Mouse (Mus musculus) midbrain, postnatal 0 days (tissue): ENCODE data around the gene Catip. TPM values are rescaled to one million over a fixed set of nuclear protein-coding genes. Genes with fewer than 3 reads are reported as not detected.
"Not testable (repeated sequence)": the region's sequence is repeated elsewhere in the genome, so short reads cannot be mapped to it uniquely, and the experiment has no call there.

Source experiments
- ATAC-seq: fragments of 200-750 bp; cut with Nextera tagmentation; 2 replicates; pipeline ENCODE4 v1.8.0; 2017; ENCODE audit warnings: moderate number of reproducible peaks, mild to moderate bottlenecking, moderate TSS enrichment, moderate library complexity; ENCODE audit not compliant: low FRiP score
- DNase-seq: peaks from one replicate; pipeline ENCODE4 v3.0.0-alpha.2; 2015; ENCODE audit warnings: low spot score
- H3K27ac ChIP-seq: fragments of 300-500 bp; sonication (generic); 2 replicates; pipeline ENCODE4 v1.5.1; 2014; ENCODE audit warnings: low read depth, mild to moderate bottlenecking, low read length, mixed read lengths
- H3K27me3 ChIP-seq: fragments of 300-500 bp; sonication (generic); 2 replicates; pipeline ENCODE4 v1.6.1; 2014; ENCODE audit warnings: low read length, control low read depth, mixed read lengths; ENCODE audit not compliant: insufficient read depth
- H3K36me3 ChIP-seq: fragments of 300-500 bp; sonication (generic); 2 replicates; pipeline ENCODE4 v1.6.1; 2014; ENCODE audit warnings: low read length, control low read depth, mixed read lengths; ENCODE audit not compliant: insufficient read depth
- H3K4me1 ChIP-seq: fragments of 300-500 bp; sonication (generic); 2 replicates; pipeline ENCODE4 v1.6.1; 2014; ENCODE audit warnings: mild to moderate bottlenecking, control low read depth, antibody characterized with exemption, low read length, mixed read lengths; ENCODE audit not compliant: insufficient read depth
- H3K4me2 ChIP-seq: fragments of 300-500 bp; sonication (generic); 2 replicates; pipeline ENCODE4 v1.6.1; 2014; ENCODE audit warnings: low read depth, mild to moderate bottlenecking, low read length, mixed read lengths; ENCODE audit not compliant: poor library complexity, severe bottlenecking
- H3K4me3 ChIP-seq: fragments of 300-500 bp; sonication (generic); 2 replicates; pipeline ENCODE4 v1.5.1; 2014; ENCODE audit warnings: low read depth, mild to moderate bottlenecking, low read length, moderate library complexity
- H3K9ac ChIP-seq: fragments of 300-500 bp; sonication (generic); replicated peaks from 2 replicates; pipeline ENCODE4 v1.6.1; 2014; ENCODE audit warnings: mild to moderate bottlenecking, low read length, moderate library complexity, mixed read lengths; ENCODE audit not compliant: poor library complexity, severe bottlenecking
- H3K9me3 ChIP-seq: fragments of 300-500 bp; sonication (generic); 2 replicates; pipeline ENCODE4 v1.6.1; 2016; ENCODE audit warnings: low read length, control low read depth
- CTCF ChIP-seq: IDR thresholded peaks from 2 replicates; pipeline ENCODE4 v1.5.1; 2016; ENCODE audit warnings: antibody characterized with exemption, mild to moderate bottlenecking
- WGBS: fragments of 180-500 bp; shearing (Covaris S2); extraction: QIAGEN DNeasy Blood & Tissue Kit; methylation state at CpG from one replicate; pipeline ENCODE4 v1.1.7; 2014; 5-methylcytosine and 5-hydroxymethylcytosine counted together
- polyA plus RNA-seq: library from polyadenylated mRNA; unstranded; fragments of >200 nt; fragmentation: Nextera tagmentation; extraction: Ambion mirVana; gene quantifications from 2 replicates; pipeline ENCODE4 v1.2.1, GENCODE M21; 2015
- total RNA-seq: library from RNA; depleted of rRNA; stranded (reverse); fragments of >200 nt; gene quantifications from 2 replicates; pipeline ENCODE4 v1.2.3, GENCODE M21; 2014

Gene Catip
- total and polyA plus RNA-seq, 2 experiments from 2014 or later, result 2.4 to 4.0 TPM

GRCm38 (mm10) chr1:74393010-74393409 is 31.1 kb downstream of the Catip start:
- Histone ChIP-seq H3K4me1 (peaks cover 6% of the 10 kb centered on the region), H3K9me3 (no peaks in the 10 kb centered on the region), H3K4me2 (peak overlapping the region; percentile 97), H3K36me3 (no peaks in the 10 kb centered on the region), H3K27me3 (0 out of 2 replicates have a peak, but pooled peaks cover 13% of the 10 kb centered on the region), H3K4me3 (peak overlapping the region; percentile 86; the same call in 1 of the 2 replicates), H3K9ac (0 out of 2 replicates have a peak overlapping the region, but pooled peaks have one; percentile 67), H3K27ac (no peak overlapping the region)
- TF ChIP-seq CTCF, result peak; percentile 1; the same call in 1 of the 2 replicates
- ATAC-seq (no peak), DNase-seq (no peak)
- 38% methylated on average over 7 of the region's 7 CpGs for WGBS

- DNase-seq (no peak), ATAC-seq (no peak)
- Histone ChIP-seq H3K27ac (no peak overlapping the region), H3K9ac (no peak overlapping the region), H3K9me3 (no peaks in the 10 kb centered on the region), H3K4me3 (no peak overlapping the region), H3K36me3 (no peaks in the 10 kb centered on the region), H3K4me2 (no peak overlapping the region), H3K4me1 (peaks cover 6% of the 10 kb centered on the region), H3K27me3 (0 out of 2 replicates have a peak, but pooled peaks cover 13% of the 10 kb centered on the region)
- no peak for TF ChIP-seq CTCF
- WGBS, result 89% methylated on average over 9 of the region's 9 CpGs
Observed at GRCm38 (mm10) chr1:74393697-74394096, 31.8 kb downstream of the Catip start.

- no peaks in the 10 kb centered on the region for H3K36me3 ChIP-seq
- no peaks in the 10 kb centered on the region for H3K9me3 ChIP-seq
- WGBS, result 93% methylated on average over 9 of the region's 9 CpGs
- H3K4me3 ChIP-seq, result no peak overlapping the region
- no peak overlapping the region for H3K9ac ChIP-seq
- H3K27me3 ChIP-seq, result 0 out of 2 replicates have a peak, but pooled peaks cover 13% of the 10 kb centered on the region
- peaks cover 6% of the 10 kb centered on the region for H3K4me1 ChIP-seq
- H3K27ac ChIP-seq, result no peak overlapping the region
- no peak for TF ChIP-seq CTCF
- H3K4me2 ChIP-seq, result no peak overlapping the region
- ATAC-seq, result no peak
- DNase-seq, result no peak
Observed at GRCm38 (mm10) chr1:74394311-74394710, 32.4 kb downstream of the Catip start.

- no peak for DNase-seq
- 97% methylated on average over 15 of the region's 15 CpGs for WGBS
Observed at GRCm38 (mm10) chr1:74394858-74395257, 33.0 kb downstream of the Catip start.

GRCm38 (mm10) chr1:74395290-74395689 is 33.4 kb downstream of the Catip start:
- WGBS, result 84% methylated on average over 12 of the region's 13 CpGs
- H3K9ac ChIP-seq, result no peak overlapping the region
- ATAC-seq, result no peak
- no peak for TF ChIP-seq CTCF
- no peak overlapping the region for H3K4me2 ChIP-seq
- H3K27ac ChIP-seq, result no peak overlapping the region
- H3K4me1 ChIP-seq, result peaks cover 6% of the 10 kb centered on the region
- H3K27me3 ChIP-seq, result 0 out of 2 replicates have a peak, but pooled peaks cover 6% of the 10 kb centered on the region
- no peak for DNase-seq
- no peak overlapping the region for H3K4me3 ChIP-seq
- H3K36me3 ChIP-seq, result no peaks in the 10 kb centered on the region
- H3K9me3 ChIP-seq, result no peaks in the 10 kb centered on the region

More at GRCm38 (mm10) chr1:74394858-74395257, 33.0 kb downstream of the Catip start:
- Histone ChIP-seq H3K4me1 (peaks cover 6% of the 10 kb centered on the region), H3K9ac (no peak overlapping the region), H3K9me3 (no peaks in the 10 kb centered on the region), H3K4me3 (no peak overlapping the region), H3K4me2 (no peak overlapping the region), H3K27me3 (0 out of 2 replicates have a peak, but pooled peaks cover 10% of the 10 kb centered on the region), H3K36me3 (no peaks in the 10 kb centered on the region), H3K27ac (no peak overlapping the region)
- TF ChIP-seq CTCF, result no peak
- ATAC-seq, result no peak

- not testable (repeated sequence) for ATAC-seq, H3K4me1 ChIP-seq, H3K27ac ChIP-seq, H3K9me3 ChIP-seq, DNase-seq, H3K36me3 ChIP-seq, H3K9ac ChIP-seq, H3K27me3 ChIP-seq
- whole genome bisulfite sequencing, result 14% methylated on average over 11 of the region's 12 CpGs
- peak overlapping the region; percentile 76 for H3K4me2 ChIP-seq
- peak overlapping the region; percentile 45 for H3K4me3 ChIP-seq
Observed at GRCm38 (mm10) chr1:74396456-74397222, 34.7 kb downstream of the Catip start.
